Mouse (Mus musculus): Measurements from ENCODE around the gene Mical3.

Mical3 gene

DNA sequence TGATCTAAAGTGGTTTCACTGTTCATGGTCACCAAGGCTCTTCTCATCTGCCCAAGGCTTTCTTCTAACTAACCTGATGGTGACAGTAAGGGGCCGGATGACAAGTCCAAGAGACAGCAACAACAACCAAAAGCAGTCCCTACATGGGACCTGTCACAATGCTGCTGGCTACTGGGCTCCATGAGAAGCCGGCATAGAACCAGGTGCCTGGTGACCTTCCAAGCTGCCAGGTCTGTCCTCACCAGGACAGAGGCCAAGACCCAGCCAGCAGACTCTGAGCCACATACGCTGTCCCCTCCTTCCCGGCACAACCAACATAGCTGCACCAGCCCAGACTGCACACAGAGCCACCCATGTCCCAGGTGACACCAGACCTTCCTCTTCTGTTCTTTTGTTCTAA is 112.7 kb downstream of the Mical3 start:
- DNase-seq (ENCODE audit: low read depth in 2 of 2, low spot score in 2 of 2), result no peak

DNA sequence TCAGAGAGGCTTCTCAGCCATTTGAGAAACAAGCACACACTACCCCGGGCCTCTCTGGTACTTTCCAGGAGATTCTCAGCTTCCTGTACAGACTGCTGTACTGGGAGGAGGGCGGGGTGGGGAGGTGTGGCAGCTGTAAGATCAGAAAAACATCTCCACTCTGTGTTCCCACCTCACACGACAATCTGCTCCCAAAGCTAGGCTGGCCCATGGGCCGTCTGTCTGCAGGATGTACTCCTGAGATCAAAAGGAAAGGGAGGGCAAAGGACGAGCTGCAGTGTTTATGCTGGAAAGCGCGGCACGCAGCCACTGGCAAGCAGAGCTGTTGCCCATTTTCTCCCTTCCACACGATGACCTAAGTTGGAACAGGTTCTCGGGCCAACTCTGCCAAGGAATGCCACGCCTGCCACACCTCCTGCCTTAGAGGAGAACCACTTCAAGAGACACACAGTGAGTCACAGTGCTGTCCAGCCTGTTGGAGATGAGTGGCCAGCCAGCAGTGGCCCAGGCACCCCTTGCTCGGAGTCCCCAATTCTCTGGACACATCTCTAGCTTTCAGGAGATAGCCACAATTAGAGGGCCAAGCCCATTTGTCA is 113.3 kb downstream of the Mical3 start:
- DNase-seq (ENCODE audit: low read depth in 2 of 2, low spot score in 2 of 2), result no peak

DNA sequence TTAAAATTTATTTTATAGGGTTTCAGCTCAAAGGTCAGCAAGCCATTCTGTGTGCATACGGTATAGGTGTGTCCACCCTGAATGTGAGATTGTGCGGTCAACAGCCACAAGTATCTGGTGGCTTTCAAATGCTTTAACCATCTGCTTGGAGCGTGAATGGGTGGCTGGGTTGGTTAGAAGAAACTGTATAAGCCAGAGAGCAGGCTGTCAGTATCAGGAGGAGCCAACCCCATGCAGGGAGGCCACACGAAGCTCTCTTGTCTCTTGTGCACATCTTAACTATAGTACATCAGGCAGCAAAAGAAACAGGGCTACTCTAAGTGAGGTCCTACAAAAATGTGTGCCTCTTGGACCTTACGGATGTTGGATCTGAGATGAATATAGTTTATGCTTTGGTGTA is 114.7 kb downstream of the Mical3 start:
- no peak for DNase-seq (ENCODE audit: low read depth in 2 of 2, low spot score in 2 of 2)

DNA sequence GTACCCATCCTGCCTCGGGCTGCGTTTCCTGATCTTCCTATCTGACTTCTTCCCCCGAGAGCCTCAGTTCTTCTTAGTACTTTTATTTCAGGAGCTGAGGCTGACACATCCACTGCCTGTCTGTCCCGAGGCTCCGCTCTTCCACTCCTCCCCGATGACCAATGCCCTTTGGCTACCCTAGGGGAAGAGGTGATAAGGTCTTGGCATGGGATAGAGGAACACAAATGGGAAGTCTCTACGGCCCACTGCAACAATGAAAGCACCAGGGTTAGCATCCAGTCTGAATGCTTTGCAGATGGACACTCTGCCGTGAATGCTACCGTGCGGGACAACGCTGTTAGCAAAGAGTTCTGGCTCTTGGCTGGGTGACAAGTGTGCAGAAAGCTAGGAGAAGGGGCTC is 116.5 kb downstream of the Mical3 start:
- no peak for DNase-seq (ENCODE audit: low read depth in 2 of 2, low spot score in 2 of 2)

DNA sequence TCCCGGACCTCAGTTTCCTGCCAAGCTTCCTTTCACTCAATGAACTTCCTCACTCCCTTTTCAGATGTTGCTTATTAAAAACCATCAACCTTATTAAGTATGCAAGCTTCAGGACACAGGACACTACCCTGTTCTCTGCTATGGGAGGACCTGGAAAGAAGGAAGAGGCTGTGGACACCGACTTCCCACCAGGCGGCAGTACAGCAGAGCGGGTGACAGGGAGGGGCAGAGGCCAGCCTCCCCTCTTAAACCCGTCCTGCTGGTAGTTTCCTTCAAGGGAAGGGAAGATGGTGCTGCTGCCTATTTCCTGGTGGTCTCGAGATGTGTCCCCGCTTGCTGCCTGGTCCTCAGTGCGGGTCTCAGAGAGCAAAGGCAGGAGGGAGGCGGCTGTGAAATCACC is 117.0 kb downstream of the Mical3 start:
- no peak for DNase-seq (ENCODE audit: low read depth in 2 of 2, low spot score in 2 of 2)

DNA sequence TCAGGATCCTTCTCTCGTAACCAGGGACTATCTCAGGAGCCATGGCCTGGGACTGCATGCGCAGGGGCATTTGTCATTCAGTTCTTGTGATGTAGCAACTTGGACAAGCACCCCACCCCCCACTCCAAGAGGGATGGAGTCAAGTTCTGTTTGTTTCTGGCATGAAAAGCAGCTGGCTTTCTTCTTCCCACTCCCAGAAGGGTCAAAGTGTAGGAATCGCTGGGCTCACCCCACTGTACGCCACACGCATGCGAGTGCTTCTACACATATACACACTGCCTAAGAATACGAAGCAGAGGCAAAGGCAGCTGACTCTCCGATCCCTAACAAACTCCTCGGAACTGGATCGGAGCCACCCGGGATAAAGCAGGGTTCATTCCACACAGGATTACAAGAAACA is 119.1 kb downstream of the Mical3 start:
- no peak for DNase-seq (ENCODE audit: low read depth in 2 of 2, low spot score in 2 of 2)

DNA sequence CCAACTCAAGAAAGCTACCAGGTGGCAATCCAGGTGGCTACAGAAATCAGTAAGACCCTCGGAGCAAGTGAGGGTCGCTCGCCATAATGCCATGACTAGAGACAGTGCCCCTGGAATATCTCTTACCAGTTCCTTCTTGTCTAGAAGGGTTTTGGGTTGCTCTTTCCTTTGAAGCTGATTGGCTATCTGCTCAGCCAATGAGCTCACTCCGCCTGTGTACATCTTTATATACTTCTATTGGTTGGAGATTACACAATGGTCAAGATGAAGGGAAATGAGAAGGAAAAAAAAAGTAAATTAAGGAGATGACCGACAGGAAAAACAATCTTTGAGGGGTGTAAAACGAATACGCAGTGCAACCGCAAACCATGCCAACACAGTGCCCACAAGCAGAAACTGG is 121.1 kb downstream of the Mical3 start:
- no peak for DNase-seq (ENCODE audit: low read depth in 2 of 2, low spot score in 2 of 2)

DNA sequence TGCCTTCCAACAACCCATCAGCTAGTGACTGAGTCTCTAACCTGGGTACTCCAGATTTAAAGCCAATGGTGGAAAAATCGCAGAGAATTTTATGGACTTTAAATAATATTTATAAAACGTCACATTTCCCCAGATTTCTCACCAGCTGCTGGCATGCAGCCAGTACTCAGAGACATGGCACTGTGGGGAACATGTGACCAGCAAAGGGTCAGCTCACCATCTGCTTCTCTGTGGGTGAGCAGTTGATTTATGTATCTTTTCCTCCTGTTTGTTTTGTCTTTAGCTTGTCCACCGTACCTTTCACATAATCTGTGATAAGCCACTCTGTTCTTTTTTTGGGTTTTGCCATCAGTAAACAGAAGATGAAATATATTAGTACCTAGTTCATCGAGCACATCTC is 125.8 kb downstream of the Mical3 start:
- DNase-seq (ENCODE audit: low read depth in 2 of 2, low spot score in 2 of 2), result no peak

DNA sequence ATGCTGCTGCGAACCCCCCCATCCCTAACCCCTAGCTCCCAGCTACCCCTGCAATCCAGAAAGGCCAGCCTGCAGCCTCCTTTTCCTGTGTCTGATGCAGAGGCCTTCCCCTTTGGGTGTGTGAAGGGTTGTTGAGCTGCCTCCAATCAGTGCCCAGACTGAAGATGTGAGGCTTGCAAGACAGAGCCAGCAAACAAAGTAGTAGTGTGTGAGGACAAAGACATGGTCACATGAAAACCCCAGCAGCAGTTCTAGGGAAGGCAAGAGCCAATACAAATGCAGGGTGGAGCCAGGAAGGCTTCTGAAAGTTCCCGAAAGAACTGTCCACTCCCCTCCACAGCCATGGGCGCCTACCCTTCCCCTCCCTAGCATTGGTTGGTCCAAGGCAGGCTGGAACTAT is 127.8 kb downstream of the Mical3 start:
- no peak for DNase-seq (ENCODE audit: low read depth in 2 of 2, low spot score in 2 of 2)

DNA sequence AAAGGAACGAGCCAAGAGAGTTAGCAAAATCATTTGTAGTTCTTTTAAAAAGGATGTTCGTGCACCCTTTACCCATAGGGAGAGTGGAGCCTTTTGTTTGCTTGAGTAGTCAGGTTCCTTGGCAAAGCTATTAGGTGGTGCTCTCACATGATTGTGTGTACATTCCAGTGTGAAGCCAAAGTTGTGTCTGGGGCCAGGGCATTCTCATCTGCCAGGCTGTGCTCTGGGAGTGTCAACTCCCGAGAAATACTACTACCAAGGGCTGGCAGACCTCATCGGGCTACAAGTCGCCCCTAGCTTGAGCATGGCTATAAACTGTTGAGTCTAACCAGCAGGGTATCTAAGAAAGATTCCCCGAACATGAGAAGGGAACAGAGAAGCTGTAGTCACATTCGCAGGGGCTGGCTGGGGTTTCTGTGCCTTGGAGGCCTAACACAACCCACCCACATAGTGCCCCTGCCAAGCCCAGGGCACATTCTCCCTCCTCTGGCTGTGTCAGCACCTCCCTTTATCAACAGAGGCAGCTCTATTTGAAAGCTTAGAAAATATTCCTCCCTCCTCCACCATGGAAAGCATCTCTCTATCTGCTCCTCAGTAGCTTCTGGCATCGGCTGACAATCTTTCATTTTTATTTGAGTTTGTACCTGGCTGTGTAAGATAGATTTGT is 130.8 kb downstream of the Mical3 start:
- DNase-seq (ENCODE audit: low read depth in 2 of 2, low spot score in 2 of 2), result no peak

DNA sequence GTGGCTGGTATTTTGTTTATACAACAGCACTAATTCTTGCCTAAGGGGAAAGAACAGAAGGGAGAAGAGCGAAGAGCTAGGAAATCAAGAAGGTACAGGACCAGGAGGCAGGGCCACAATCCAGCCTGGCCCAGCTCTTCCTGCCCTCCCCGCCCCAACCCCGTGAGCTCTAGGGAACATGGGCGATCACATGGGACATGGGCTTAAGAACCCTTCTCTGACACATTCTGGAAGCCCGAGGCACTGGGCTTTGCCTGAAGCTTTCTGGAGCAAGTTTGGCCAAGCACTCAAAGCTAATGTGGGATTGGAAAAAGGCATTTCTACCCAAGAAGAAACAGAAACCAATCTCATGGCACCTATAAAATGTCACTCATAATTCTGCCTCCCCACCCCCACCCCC is 131.7 kb downstream of the Mical3 start:
- no peak for DNase-seq (ENCODE audit: low read depth in 2 of 2, low spot score in 2 of 2)

DNA sequence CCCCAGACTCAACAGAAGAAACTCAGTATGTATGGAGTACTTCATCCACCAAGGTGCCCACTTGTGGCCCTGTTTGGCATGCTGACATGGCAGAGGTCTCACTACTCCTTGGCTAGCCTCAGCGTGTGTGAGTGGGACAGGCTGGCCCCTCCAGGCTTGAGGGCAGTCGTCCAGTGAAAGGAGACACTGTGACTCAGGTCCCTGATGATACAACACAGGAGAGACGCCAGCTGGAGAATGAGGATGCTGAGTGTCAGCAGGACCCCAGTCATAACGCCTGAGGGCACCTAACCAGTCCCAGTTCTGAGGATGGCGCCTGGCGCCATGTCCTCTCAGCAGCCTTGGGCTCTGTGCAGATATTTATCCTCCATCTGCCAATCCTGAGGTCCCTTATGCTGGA is 134.2 kb downstream of the Mical3 start:
- DNase-seq (ENCODE audit: low read depth in 2 of 2, low spot score in 2 of 2), result no peak

DNA sequence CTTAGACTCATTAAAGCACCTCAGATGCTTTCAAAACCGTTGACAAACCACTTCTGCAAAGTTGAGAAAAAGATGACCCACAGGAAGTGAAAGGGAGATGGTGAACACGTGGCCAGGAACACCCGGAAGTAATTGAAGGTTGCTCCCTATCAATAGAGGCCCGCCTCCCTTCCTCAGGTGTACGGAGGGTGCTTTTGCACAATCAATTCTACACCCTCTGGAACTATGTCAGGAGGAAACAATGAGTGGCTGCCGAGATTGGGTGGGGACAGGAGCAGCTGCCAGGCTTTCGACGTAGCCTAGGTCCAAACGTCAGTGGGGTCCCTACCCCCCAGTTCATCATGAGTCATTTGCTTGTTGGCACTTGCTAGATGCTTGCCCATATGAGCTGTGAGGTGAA is 135.3 kb downstream of the Mical3 start:
- DNase-seq (ENCODE audit: low read depth in 2 of 2, low spot score in 2 of 2), result no peak

DNA sequence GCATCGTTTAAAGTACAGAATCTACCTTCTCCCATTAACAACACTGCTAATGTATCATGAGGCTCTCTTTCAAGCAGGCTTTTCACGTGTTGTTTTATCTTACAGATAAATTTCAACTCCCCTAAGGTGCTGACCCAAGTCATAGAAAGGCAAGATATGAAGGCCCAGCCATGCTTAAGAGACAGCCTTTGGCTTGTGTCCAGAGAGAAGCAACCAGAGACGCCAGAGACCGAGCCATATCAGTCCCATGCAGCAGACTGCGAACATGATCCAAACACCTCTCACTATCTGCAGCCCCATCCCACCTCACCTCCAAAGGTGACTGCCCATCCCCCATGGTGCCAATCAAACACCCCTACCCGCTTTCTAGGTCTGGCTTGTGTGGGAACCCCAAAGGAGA is 138.9 kb downstream of the Mical3 start:
- no peak for DNase-seq (ENCODE audit: low read depth in 2 of 2, low spot score in 2 of 2)

DNA sequence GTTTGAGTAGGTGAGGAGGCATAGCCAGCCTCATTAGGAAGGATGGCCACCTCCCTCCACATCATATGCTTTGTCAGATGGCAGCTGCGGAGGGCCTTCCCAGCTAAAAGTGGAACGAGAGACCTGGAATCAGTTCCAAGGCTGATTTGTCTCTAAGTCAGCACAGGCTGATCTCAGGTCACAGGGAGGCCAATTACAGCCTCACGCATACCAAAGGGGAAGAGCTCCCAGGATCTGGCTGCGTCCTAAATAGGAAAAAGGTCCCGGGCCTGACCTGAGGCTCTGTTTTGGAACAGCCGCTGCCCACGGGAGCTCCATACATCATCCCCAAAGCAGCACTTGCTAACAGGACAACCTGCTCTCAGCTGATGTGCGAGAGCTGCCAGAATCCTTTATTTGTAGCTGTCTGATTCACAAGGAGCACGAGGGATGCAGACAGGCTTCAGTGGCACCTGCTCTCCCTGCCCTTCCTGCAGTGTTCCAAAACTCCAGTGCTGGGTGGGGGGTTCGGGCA is 143.2 kb downstream of the Mical3 start:
- no peak for DNase-seq (ENCODE audit: low read depth in 2 of 2, low spot score in 2 of 2)

DNA sequence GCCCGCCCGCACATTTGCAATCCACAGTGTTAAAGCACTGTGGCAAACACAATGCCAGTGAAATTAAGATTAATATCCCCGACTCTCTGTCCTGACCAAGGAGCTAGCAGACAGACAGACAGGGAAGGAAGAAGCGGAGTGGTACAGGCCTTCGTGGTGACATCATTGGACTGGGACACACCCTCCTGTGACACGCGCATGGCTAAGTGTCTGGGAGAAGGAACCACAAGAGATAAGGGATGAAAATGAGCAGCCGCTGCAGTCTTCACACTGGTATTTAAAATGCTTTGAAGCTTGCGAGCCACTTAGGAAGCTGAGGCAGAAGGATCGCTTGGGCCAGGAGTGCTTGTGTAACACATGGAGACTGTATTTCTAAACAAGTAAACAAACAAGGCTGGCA is 143.6 kb downstream of the Mical3 start:
- no peak for DNase-seq (ENCODE audit: low read depth in 2 of 2, low spot score in 2 of 2)

DNA sequence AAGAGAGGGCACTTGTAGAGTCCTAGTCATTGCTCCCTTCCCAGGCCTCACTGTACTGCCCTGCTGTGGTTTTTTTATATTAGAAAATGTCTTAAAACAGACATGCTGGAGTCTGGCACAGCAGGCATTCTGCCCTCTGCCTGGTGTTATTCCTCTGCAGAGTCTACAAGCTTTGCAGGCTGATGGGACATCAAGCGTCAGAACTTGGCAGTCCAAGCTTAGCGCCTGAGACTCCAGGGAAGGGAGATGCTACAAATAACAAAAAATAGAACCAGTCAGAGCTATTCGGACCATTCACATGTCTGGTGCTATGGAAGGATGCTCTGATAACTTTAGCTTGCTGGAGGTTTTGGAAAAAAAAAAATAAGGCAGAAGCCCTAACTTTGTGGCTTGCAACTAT is 144.6 kb downstream of the Mical3 start:
- no peak for DNase-seq (ENCODE audit: low read depth in 2 of 2, low spot score in 2 of 2)

DNA sequence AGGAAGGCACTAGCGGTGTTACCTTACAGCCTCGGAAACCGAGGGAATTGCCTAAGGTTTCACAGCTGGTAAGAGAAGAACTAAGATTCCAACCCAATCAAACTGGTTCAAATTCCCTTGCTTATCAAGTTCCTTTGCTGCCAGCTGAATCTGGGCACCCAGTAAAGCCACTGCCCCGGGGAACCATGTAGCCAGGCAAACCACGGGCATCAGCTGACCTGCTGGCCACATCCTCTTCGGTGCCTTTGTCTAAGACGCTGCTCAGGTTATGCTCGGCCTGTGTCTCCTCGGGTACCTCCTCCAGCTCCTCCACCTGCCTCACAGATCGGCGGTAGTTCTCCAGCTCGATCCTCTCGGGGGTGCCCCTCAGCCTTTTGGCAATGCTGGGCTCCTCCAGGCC is 148.5 kb downstream of the Mical3 start:
- DNase-seq (ENCODE audit: low read depth in 2 of 2, low spot score in 2 of 2), result no peak

DNA sequence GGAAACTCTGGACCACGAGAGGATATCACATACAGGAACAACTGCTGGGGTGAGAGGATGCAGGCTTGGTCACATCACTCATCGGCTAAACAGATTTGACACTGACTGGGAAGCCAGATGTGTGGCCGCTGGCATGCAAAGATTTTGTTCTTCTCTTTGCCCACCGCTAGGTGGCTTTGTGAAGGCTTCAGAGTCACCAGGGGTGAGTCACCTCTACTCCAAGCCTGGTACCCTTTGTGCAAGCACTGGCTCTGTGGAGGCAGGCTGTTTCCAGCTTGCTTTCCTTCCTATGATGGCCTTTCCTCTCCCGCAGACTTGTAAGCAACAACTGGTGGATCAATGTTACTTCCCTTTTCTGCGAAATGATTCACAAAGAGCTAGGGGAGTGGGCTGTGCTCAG is 149.3 kb downstream of the Mical3 start:
- DNase-seq (ENCODE audit: low read depth in 2 of 2, low spot score in 2 of 2), result no peak

DNA sequence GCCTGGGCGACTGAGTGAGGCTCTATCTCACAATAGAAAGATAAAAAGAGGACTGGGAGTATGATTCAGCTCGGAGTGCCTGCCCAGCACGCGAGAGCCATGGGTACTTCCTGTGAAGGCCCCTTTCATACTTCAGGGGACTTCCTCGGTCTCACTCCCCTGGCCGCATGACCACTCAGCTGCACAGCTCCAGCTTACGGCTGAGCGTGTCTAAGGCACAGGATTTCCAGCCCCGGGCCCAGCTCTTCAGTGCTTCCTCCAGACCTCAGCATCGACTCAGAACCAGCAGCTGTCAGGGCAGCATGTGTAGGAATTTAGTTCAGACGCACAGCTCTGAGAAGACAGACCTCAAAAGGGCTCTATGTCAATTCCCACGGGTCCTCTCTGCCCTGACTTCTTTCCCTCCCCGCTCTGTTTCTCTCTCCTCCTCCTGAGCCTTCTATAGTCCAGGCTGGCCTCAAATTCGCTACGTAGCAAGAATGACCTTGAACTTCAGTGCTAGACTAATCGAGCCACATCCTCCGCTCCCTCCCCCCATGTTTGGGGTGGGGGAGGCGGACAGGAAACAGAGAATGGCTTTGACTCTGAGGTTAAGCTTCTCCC is 152.7 kb downstream of the Mical3 start:
- peak in 1 of 2 experiments; percentile 4 for DNase-seq (ENCODE audit: low read depth in 2 of 2, low spot score in 2 of 2)

DNA sequence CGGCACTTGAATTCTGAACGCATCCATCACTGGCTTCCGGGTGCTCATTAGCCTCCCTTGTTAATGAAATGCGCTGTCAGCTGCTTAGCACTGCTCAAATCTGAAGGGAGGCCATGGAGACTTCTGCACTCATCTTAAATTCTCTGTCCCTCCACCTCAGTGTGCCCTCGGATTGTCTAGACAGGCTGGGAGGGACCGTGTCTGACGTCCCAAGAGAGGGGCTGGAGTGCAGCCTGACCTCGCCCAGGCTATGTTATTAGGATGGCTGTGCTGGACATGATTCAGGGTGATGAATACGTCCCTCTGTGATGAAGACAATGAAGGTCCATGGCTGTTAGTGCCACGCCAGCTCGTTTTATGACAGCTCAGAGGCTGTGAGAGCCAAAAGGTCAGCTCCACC is 153.8 kb downstream of the Mical3 start:
- no peak for DNase-seq (ENCODE audit: low read depth in 2 of 2, low spot score in 2 of 2)

DNA sequence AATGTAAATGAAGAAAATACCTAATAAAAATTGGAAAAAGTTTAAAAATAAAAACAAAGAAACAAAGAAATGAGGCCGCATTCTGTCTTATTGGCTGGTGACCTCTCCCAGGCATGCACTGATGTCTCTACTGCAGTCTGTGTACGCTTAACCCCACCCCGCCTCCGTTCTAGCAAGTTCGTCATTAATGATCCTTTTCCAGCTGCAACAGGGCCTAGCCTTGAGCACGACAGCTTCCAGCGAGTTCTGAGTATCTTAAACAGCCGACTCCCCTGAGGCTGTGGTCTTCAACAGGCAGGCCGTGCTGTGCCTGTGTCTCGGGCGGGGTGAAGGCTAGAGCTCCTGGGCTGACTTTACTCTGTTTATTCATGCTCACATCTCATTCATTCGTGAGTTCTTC is 154.7 kb downstream of the Mical3 start:
- DNase-seq (ENCODE audit: low read depth in 2 of 2, low spot score in 2 of 2), result no peak
